Mouse (Mus musculus) left cerebral cortex, postnatal 10 days (tissue): ENCODE data around the gene Ccs. TPM values are rescaled to one million over a fixed set of nuclear protein-coding genes. Genes with fewer than 3 reads are reported as not detected.
"Not testable (repeated sequence)": the region's sequence is repeated elsewhere in the genome, so short reads cannot be mapped to it uniquely, and the experiment has no call there.

Source experiments
- DNase-seq, 2 experiments: peaks; one replicate each; pipeline ENCODE4 v3.0.0; 2021 to 2022; ENCODE audit warnings: low spot score in 2 of 2, mixed read lengths in 1 of 2; ENCODE audit errors: extremely low spot score in 1 of 2
- intact Hi-C: fragments of 180-260 bp; cut with DNase I; formaldehyde crosslinking; loops from one replicate; pipeline ENCODE4 v1.15.1; 2025
- total RNA-seq, 2 experiments: library from RNA; stranded (reverse); gene quantifications; 2 replicates each; pipeline ENCODE4 v1.2.3; 2021

Gene Ccs
- 10 to 100 TPM; 37.4 to 38.6 TPM for total RNA-seq

DNA sequence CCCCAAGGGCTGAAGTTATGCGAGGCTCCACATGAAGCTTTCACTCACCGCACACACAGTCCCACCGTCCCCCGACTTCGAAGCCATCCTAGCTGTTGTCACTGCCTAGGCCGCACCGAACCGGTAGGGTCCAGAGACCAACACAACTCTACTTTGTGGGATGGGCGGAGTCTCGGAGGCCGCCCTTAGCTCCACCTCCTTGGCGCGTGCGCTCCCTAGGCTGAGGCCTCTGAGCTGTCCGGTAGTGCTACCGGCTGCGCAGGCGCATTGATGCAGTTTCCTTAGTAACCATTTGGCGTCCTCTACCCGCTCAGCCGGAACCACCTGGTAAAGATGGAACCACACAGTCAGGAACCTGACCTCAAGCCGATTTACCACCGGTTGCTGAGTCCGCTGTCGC is at the start of gene Ccs, which contains the start of gene Ccdc87:
Gene Ccs, minus strand, starts transcription at position 184 of the 400 bp plus-strand sequence.
Gene Ccdc87, plus strand, starts transcription at position 218 of the 400 bp plus-strand sequence.
- intact Hi-C loops = no loop called here
- DNase-seq = peak; percentile 94 to 97

- intact Hi-C loops = no loop called here
- DNase-seq = no peak
Observed at GRCm38 (mm10) chr19:4883961-4884360, 44.8 kb upstream of the Ccs start.

DNA sequence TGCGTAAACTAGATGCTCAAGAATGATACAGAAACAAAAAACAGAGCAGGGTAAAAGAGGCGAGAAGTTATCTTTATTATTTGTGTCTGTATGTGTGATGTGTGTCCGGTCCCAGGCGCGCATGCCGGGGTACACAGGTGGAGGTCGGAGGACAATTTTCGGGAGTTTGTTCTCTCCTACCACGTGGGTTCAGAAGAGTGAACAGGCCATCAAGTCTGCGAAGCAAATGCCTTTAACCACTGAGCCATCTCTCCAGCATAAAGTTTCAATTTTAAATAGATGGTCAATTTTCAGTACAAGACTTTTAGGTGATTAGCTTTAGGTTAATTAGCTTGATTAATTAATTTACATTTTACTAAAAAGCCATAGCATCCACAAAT is 40.2 kb upstream of the Ccs start:
- DNase-seq = no peak
- intact Hi-C loops = no loop called here

GRCm38 (mm10) chr19:4878405-4879323 is 39.5 kb upstream of the Ccs start, which contains the start of gene Zdhhc24:
Zdhhc24 (plus strand) TSS chr19:4878668.
- peak; percentile 96 for DNase-seq
- intact Hi-C loops = no loop called here

DNA sequence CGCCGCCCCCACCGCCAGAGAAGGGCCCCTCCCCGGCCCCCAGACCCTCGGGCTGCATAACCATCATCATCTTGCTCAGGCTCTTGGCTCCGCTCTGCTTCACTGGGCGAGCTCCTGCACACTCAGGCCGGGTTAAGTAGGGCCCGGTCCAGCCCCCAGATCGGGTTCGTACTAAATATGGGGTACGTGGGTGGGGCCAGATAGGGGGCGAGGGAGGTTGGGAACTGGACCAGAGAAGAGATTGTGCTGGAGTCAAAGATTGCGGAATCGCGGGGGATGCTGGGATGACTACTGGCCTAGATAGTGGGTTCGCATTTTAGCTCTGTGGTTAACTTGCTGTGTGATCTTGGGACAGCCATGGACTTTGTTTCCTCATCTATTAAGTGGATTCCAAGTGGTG is 38.7 kb upstream of the Ccs start, which contains the start of gene Actn3:
Gene Actn3, minus strand, starts transcription at position 125 of the 400 bp plus-strand sequence.
- intact Hi-C loops = no loop called here
- DNase-seq = no peak

- no peak for DNase-seq
- intact Hi-C loops = no loop called here
Observed at GRCm38 (mm10) chr19:4876755-4877154, 37.6 kb upstream of the Ccs start.

DNA sequence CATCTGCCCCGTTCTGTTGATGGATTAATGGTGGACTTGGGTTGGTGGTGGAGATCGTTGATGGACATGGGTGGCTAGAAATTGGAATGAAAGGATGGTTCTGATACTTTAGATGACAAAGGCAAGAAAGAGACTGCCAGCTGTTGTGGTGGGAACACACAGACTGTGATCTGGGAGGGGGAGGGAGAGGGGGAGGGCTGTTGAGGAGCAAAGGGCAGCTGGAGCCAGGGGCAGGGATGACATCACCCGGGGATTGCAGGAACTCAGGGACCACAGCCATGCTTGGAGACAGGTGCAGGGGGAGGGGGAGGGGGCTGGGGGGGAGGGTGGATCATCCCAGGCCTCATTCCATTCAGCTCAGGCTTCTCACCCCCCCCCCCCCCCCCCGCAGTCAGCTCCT is 37.1 kb upstream of the Ccs start:
- intact Hi-C loops = no loop called here
- DNase-seq = no peak

GRCm38 (mm10) chr19:4874613-4875012 is 35.5 kb upstream of the Ccs start:
- DNase-seq, intact Hi-C loops: not testable (repeated sequence)

- intact Hi-C loops = no loop called here
Observed at GRCm38 (mm10) chr19:4865147-4865546, 26.0 kb upstream of the Ccs start.

GRCm38 (mm10) chr19:4863048-4863447 is 23.9 kb upstream of the Ccs start:
- intact Hi-C loops = no loop called here
- DNase-seq = no peak

More at GRCm38 (mm10) chr19:4865147-4865546, 26.0 kb upstream of the Ccs start:
- peak in 1 of 2 experiments; percentile 73 for DNase-seq

DNA sequence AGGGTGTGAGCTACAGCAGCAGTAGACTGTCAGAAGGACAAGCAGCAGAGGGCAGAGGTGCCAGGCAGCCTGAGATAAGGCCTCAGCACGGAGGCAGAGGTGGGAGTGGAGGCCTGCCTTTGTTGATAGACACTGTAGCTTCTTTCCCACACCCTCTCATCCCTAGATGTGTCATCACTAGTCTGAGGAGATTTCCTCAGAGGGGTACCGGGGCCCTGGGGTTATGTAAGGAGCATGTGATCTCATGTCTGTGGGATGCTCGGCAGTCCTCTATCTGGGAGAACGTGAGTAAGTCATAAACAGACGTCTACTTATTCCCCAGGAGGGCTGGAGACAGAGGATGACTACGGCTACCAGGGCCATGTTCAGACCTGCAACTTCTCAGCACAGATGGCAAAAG is 19.9 kb upstream of the Ccs start:
- intact Hi-C loops = no loop called here
- DNase-seq = no peak

DNA sequence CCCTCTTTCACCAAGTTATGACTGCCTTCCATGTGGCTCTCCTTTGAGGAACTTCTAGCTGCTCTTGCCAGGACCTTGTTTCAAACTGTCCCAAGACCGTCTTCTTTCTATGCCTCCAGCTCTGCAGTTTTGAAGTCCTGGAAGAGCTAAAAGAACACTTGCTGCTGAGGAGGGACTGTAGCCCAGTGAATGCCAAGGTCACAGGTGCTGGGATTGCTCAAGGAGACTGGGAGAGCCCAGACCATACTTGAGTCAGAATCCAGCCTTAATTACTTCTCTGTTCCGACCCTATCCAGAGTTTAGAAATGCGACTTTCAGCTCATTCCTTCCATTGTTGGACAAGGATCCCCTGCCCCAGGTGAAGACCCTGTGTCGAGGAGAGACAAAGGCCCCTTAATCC is 16.8 kb upstream of the Ccs start:
- intact Hi-C loops = no loop called here
- no peak for DNase-seq

- intact Hi-C loops = no loop called here
- DNase-seq = no peak
Observed at GRCm38 (mm10) chr19:4855470-4855820, 16.3 kb upstream of the Ccs start.

DNA sequence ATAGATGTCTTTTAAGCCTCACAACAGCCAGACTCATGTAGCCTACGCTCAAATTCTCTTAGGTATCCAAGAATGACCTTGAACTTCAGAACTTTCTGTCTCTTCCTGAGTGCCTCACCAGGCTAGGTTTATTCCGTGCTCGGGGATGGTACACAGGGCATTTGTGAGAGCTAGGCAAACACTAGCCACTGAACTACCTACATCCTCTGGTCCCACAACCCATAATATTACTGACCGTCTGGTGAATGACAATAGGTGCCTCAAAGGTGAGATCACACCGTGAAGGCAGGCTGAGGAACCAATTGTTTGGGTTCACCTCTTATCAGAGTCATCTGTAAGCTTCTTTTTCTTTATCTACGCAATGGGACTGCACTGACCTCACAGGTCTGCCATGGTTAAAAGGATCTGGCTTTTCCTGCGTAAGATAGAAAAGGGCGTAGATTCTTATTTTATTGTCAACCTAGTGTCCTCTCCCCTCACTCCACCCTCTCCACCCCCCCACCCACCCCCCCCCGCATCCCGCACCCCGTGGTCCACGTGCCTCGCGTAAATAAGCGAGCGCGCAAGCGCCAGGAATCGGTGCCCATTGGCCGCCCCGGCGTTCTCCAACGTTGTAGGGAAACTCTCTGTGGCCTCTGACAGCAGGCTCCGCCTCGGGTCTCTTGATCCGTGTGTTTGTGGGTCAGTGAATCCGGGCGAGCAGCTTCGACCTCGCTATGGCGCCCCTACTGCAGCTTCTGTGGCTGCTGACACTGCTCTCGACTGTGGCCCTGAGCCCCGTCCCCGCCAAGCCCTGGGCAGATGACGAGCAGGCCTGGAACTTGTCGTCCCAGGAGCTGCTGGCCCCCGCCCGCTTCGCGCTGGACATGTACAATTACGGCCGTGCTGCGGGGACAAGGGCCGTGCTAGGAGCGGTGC is 15.7 kb upstream of the Ccs start, which contains the start of gene Ctsf:
Gene Ctsf, plus strand, starts transcription at position 579 of the 918 bp plus-strand sequence.
- peak; percentile 90 to 93 for DNase-seq
- intact Hi-C loops = no loop called here

DNA sequence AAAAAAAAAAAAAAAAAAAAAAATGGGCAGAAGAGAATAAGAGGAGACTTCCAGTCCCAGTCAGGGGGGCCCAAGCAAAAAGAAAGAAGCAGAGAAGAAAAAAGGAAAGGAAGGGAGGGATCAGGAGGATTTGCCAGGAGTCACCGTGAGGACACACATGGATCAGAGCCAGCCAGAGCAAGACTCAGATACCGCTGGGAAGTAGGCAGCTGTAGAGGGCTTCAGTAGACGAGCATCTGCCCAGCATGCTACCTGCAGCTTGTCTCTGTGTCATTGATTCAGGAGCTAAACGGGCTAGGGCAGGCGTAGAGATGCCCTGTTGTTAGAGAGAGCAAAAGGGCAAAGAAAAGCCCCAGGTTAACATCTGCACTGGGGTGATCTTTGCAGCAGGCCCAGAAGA is 11.1 kb upstream of the Ccs start:
- no peak for DNase-seq
- intact Hi-C loops = no loop called here

DNA sequence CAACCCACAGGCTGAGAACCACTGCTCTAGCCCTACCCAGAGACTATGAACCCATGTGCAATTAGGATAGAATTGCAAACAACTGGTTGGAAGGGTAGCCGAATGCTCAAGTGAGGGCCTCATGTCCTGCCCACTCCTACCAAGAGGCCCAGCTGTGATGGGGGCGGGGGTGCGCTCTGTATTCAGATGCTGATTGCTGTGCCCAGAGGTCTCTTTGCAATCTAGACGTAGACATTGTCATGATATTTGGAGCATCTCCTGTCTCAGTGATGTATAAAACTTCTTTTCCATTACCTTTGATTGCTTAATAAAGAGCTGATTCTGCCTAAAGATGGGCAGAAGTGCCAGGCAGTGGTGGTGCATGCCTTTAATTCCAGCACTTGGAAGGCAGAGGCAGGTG is 10.7 kb upstream of the Ccs start:
- no peak for DNase-seq
- intact Hi-C loops = loop anchor here (5.0 kb wide), 1 partner anchor 92 kb away; the partner anchor contains the start of gene Rbm4b

DNA sequence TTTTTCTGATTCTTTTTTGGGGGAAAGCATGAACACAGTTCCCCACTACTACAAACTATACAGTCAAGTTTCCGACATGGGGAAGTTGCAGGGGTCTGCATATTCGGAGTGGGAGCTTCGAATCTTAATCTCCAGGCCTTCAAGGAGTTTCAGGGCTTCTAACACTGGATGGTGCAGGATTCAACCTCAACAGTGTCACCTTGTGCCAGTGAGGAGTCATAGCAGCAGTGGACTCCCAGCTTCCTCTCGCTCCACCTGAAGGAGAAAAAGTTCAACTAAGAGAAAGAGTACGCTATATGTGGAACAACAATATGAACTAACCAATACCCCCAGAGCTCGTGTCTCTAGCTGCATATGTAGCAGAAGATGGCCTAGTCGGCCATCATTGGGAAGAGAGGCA is 8.4 kb upstream of the Ccs start:
- intact Hi-C loops = loop anchor here (5.0 kb wide), 1 partner anchor 90 kb away; the partner anchor contains the start of gene Rbm4b
- no peak for DNase-seq

GRCm38 (mm10) chr19:4845846-4846245 is 6.7 kb upstream of the Ccs start:
- no peak for DNase-seq
- intact Hi-C loops = loop anchor here (5.0 kb wide), 1 partner anchor 89 kb away; the partner anchor contains the start of gene Rbm4b

GRCm38 (mm10) chr19:4842611-4843010 is 3.5 kb upstream of the Ccs start:
- intact Hi-C loops = no loop called here
- DNase-seq = no peak
